Mouse (Mus musculus): ENCODE measurements at regions not wholly inside any gene's neighbourhood (a gene's known extent, or its start where the extent isn't known, plus 50 kb on each side); places are given as distances from the start of the nearest gene placed in this dataset.

DNA sequence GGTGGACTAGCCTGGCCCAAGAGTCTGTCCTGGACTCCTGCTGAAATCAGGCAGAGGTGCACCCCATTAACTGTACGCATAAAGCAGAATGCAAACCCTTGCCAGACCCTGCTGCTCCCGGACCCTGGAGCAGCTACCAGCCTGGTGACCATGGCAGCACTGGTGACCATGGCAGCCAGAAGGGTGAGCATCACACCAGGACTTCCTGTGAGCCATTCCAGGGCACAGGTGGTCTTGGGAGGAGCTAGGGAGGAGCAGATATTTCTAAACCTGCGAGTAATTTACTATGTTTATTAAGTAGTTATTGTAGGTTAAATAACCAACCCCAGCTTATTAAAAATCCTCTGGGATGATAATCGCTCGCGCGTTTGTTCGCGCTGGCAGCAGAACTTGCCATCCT is 113.8 kb downstream of the Plxna1 start:
- TF ChIP-seq CTCF (IDR thresholded peaks at IDR 0.05; ENCODE audit: insufficient read depth, low read length), result no peak
- no peak for TF ChIP-seq POLR2A (IDR thresholded peaks at IDR 0.05; ENCODE audit: borderline replicate concordance, extremely low read depth, low read depth, low read length)
